Mouse (Mus musculus) left cerebral cortex, adult 2 months (tissue): ENCODE results near the gene Srsf9. TPM values are rescaled to one million over a fixed set of nuclear protein-coding genes. Genes with fewer than 3 reads are reported as not detected.
"Not testable (repeated sequence)": the region's sequence is repeated elsewhere in the genome, so short reads cannot be mapped to it uniquely, and the experiment has no call there.

Experiments used
- DNase-seq, 2 experiments: peaks; one replicate each; pipeline ENCODE4 v3.0.0; 2021 to 2022; ENCODE audit warnings: low spot score in 2 of 2, mixed read lengths in 1 of 2; ENCODE audit errors: extremely low spot score in 1 of 2
- H3K27ac ChIP-seq: fragments of 200-600 bp; 2 replicates; pipeline ENCODE4 v1.8.1; 2022
- H3K4me3 ChIP-seq: fragments of 200-600 bp; 2 replicates; pipeline ENCODE4 v1.8.1; 2022
- CTCF ChIP-seq: fragments of 200-600 bp; IDR thresholded peaks from 2 replicates; pipeline ENCODE4 v1.8.1; 2022; ENCODE audit warnings: antibody characterized with exemption, mild to moderate bottlenecking, moderate library complexity
- intact Hi-C: fragments of 180-260 bp; cut with DNase I; formaldehyde crosslinking; loops from one replicate; pipeline ENCODE4 v1.15.1; 2025
- total RNA-seq, 2 experiments: library from RNA; stranded (reverse); gene quantifications; 2 replicates each; pipeline ENCODE4 v1.2.3; 2021

Gene Srsf9
- total RNA-seq, 2 experiments from 2014 or later: 68.0 to 74.5 TPM

GRCm38 (mm10) chr5:115300792-115301614, 26.0 kb upstream of the Srsf9 start, which contains the start of gene Dynll1:
TSS of gene Dynll1 (minus strand) at chr5:115300999.
- TF ChIP-seq CTCF: no peak
- DNase-seq: peak; percentile 100
- H3K27ac ChIP-seq: peak within 1 kb of the TSS; percentile 94
- peak within 1 kb of the TSS; percentile 94 for H3K4me3 ChIP-seq
- intact Hi-C loops: loop anchor here (1.0 to 2.0 kb wide), 4 partner anchors 18 to 48 kb away; partner anchors contain the start of genes Cox6a1, Gatc, Srsf9 and Triap1

- no peak for TF ChIP-seq CTCF
- peak overlapping the region; percentile 84 for H3K27ac ChIP-seq
- intact Hi-C loops: loop anchor here (2.0 kb wide), 2 partner anchors 39 to 47 kb away; partner anchors contain the start of genes Cox6a1, Gatc and Triap1
- DNase-seq: no peak
- peak overlapping the region; percentile 94 for H3K4me3 ChIP-seq
Observed at GRCm38 (mm10) chr5:115301615-115302014, 25.4 kb upstream of the Srsf9 start.

DNA sequence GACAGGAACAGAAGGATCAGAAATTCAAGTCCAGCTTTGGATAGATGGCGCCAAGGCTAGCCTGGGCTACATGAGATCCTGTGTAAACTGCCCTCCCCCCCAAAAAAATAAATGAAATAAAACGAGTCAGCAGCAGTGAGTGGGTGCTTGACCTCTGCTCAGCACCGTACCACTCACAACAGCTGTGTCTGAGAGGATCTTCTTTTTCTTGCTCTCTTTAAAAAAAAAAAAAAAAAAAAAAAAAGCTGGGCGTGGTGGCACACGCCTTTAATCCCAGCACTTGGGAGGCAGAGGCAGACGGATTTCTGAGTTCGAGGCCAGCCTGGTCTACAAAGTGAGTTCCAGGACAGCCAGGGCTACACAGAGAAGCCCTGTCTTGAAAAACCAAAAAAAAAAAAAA, 24.8 kb upstream of the Srsf9 start:
- DNase-seq, intact Hi-C loops, H3K27ac ChIP-seq, H3K4me3 ChIP-seq: not testable (repeated sequence)

GRCm38 (mm10) chr5:115312354-115312753, 14.6 kb upstream of the Srsf9 start:
- DNase-seq: no peak
- intact Hi-C loops: no loop called here
- no peak for TF ChIP-seq CTCF

GRCm38 (mm10) chr5:115312816-115313667, 13.9 kb upstream of the Srsf9 start:
- no peak for DNase-seq
- no peak for TF ChIP-seq CTCF
- intact Hi-C loops: no loop called here
- Histone ChIP-seq H3K27ac (no peak overlapping the region), H3K4me3 (no peak overlapping the region)

More at GRCm38 (mm10) chr5:115312354-115312753, 14.6 kb upstream of the Srsf9 start:
- no peak overlapping the region for H3K4me3 ChIP-seq
- no peak overlapping the region for H3K27ac ChIP-seq

GRCm38 (mm10) chr5:115313668-115313943, 13.4 kb upstream of the Srsf9 start:
- TF ChIP-seq CTCF: no peak
- no peak for DNase-seq
- intact Hi-C loops: no loop called here

GRCm38 (mm10) chr5:115316968-115317644, 9.9 kb upstream of the Srsf9 start:
- Histone ChIP-seq H3K4me3 (no peak overlapping the region), H3K27ac (peak overlapping the region; percentile 85)
- DNase-seq: no peak
- intact Hi-C loops: no loop called here
- no peak for TF ChIP-seq CTCF

More at GRCm38 (mm10) chr5:115313668-115313943, 13.4 kb upstream of the Srsf9 start:
- Histone ChIP-seq H3K27ac (no peak overlapping the region), H3K4me3 (no peak overlapping the region)

DNA sequence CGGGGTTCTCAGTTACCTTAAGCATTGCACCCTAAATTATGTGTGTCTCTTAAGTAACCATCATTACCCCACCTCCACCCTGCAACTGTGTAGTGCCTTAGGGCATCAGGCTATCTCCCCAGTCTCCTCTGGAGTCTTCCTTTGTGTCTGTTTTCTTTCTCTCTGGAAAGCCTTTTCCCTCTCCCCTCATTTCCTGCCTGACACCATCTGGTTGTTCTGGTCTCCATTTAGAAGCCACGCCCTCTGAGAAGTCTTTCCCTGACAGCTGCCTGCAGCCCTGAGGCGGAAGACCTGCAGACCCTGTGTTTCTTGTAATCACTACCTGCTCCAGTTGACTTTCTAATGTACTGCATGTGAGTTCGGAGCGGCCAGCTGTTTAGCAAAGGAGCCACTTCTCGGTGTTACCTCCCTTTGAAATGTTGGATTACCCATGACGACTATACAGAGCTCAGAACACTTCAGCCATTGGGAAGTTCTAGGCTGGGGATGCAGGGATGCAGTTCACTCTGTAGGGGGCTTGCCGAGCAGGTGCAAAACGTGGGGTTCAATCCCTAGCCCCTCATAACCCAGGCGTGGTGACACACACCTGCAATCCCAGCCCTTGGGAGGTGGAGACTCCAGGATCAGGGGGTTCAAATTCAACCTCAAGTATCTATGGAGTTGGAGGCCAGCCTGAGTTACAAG, 9.2 kb upstream of the Srsf9 start:
- no peak for TF ChIP-seq CTCF
- H3K4me3 ChIP-seq: no peak overlapping the region
- peak overlapping the region; percentile 85 for H3K27ac ChIP-seq
- no peak for DNase-seq
- intact Hi-C loops: no loop called here

GRCm38 (mm10) chr5:115319004-115319940, 7.7 kb upstream of the Srsf9 start:
- peak; percentile 54 for TF ChIP-seq CTCF
- peak overlapping the region; percentile 87 for H3K27ac ChIP-seq
- peak overlapping the region; percentile 28 for H3K4me3 ChIP-seq
- intact Hi-C loops: loop anchor here (1.0 kb wide), 1 partner anchor 19 kb away; the partner anchor contains the start of gene Dynll1
- DNase-seq: peak; percentile 75 to 76

GRCm38 (mm10) chr5:115326256-115326831, 633 bp upstream of the Srsf9 start:
- TF ChIP-seq CTCF: no peak
- Histone ChIP-seq H3K4me3 (peak overlapping the region; percentile 64), H3K27ac (peak overlapping the region; percentile 90)
- intact Hi-C loops: loop anchor here (2.0 kb wide), 1 partner anchor 48 kb away; the partner anchor contains the start of gene Coq5
- DNase-seq: no peak
